Mouse (Mus musculus) T-cell, adult 2 months (primary cell): ENCODE data around the gene Kif3c.

Experiments used
- DNase-seq: peaks from one replicate; pipeline ENCODE4 v3.0.0; 2022; ENCODE audit warnings: low spot score

The Kif3c gene

GRCm38 (mm10) chr12:3425375-3426341 lies 60.7 kb downstream of the Kif3c start:
- peak; percentile 42 for DNase-seq

DNA sequence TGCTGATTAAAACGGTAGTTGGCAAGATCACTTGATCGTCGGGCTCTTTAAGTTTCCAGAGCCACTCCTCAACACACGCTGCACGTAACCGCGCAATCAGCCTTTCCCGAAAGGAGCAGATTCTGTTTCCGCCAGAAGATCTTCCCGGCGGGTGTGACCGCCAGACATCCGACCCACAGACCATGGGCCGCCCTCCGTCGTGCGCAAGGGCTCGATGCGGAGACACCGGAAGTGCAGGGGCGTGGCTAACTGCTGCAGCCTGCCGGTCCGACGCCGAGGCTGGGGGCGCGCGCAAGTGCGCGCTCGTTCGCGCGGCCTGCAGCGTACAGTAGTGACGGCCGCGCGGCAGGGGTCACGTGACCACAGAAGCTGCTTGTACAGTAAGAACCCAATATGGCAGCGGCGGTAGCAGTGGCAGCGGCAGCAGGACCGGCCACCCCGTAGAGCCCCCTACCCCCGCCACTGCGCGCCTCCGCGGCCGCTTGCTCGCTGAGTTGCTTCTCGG lies 61.6 kb downstream of the Kif3c start, which contains the start of gene Asxl2:
Asxl2 (plus strand) TSS at position 328 of the 505 bp plus-strand sequence.
- peak; percentile 99 for DNase-seq

DNA sequence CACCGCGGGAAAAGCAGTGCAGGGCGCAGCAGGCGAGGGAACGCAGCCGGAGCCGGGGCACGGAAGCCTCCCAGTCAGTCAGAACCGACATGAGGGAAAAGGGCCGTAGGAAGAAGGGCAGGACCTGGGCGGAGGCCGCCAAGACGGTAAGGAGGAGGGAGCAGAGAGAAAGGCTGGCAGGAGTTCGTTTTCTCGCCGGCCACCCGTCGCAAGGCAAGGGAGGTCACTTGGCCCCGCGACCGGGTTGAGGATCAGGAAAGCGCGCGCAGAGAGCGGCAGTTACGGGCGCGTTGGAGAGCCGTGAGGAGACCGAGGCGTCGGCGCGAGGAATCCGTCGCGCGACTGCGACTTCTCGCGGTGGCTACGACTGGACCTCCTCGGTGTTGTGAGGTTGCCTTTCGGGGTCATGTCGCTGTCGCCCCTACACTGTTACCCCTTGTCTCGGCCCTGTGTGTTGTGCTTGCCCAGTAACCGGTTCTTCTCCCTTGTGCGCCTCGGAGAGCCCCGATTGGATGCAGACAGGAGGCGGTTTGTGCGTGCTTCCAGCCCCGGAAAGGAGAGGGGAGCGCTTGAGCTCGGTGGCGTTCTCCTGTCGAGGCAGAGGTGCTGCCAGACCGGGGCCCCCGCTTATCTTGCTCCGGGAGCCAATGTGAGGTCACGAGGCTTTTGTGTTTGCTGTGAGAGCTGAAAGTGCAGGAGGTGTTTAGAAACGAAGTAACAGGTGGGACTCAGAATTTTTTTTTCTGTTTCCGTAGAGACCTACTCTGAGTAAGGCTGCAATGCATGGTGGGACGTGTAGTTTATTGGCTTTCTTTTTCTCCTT lies 62.3 kb downstream of the Kif3c start:
- peak; percentile 78 for DNase-seq

GRCm38 (mm10) chr12:3427891-3428775 lies 63.2 kb downstream of the Kif3c start:
- DNase-seq = no peak

DNA sequence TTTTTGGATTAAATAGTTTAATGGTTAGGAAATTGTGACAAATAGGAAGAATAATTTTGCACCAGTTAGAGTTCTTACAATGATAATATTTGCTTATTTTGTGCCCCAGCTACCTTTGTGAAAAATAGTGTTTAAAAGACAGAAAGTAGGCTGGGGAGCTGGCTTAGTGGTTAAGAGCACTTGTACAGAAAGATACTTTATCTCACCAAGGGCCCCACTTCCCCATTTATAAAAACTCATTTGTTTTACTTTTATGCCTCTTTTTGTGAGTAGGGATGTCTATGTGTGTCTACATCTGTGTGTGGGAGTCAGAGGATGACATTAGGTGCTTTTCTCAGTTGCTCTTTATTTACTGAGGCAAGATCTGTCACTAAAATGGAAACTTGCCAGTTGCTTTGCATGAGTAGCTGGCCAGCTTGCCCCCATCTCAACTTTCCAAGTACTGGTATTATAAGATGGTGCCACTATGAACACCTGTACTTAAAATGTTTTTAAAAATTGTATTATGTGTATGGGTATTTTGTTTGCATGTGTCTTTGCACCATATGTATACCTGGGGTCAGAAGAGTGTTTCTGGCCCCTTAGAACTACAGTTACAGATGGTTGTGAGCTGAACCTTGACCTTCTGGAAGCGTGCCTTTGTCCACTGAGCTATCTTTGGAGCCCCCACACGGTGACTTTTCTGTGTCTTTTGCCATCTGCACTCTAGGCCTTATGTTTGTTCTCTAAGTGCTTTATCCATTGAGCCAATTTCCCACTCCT lies 64.9 kb downstream of the Kif3c start:
- no peak for DNase-seq

- DNase-seq = no peak
Observed at GRCm38 (mm10) chr12:3430443-3430753, 65.5 kb downstream of the Kif3c start.

DNA sequence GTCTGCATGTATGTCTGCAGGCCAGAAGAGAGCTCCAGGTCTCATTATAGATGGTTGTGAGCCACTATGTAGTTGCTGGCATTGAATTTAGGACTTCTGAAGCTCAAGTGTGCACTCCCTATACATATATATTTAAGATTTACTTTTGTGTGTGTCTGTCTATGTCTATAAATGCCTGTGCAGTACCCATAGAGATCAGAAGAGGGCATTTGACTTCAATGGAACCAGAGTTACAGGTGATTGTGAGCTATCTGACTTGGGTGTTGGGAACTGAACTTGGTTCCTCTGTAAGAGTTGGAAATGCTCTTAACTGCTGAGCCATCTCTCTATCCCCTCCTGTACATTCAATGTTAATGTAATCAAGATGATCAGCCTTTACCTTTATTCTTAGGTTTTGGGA lies 66.1 kb downstream of the Kif3c start:
- peak; percentile 19 for DNase-seq

- DNase-seq = no peak
Observed at GRCm38 (mm10) chr12:3433736-3434135, 68.8 kb downstream of the Kif3c start.

DNA sequence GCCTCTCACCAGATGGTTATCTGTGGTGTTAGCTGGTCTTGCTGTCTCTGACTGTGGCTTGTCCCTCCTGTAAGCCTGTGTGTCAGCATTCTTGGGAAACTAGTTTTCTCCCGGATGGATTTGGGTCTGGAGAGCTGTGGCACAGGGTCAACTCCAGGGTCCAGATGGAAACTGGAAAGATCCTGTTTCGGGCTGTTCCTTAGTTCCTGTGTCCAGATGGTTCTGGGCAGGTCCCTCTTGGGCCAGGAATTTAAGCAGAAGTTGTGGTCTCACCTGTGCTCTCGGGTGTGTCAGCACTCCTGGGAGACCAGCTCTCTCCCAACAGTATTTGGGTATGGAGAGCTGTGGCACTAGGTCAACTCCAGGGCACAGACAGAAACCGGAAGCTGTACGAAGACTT lies 71.5 kb downstream of the Kif3c start:
- DNase-seq = no peak

DNA sequence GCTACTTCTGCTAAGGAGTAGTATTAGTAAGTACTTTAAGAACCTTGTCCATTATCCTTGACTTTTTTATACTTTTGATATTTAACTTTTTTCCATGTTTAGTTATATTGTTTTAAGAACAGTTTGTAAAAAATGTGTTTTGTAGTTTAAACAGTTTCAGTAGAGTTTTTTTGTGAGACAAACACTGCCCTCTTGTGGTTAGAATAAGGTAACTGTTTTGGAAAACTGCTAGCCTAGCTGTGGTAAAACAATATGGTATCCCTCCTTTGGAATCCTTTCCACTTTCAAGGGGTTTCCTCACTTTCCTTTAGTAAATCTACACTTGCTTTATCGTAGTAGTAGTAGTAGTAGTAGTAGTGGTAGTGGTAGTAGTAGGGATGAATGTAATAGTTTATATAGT lies 72.9 kb downstream of the Kif3c start:
- no peak for DNase-seq

- DNase-seq = no peak
Observed at GRCm38 (mm10) chr12:3440916-3441315, 76.0 kb downstream of the Kif3c start.

DNA sequence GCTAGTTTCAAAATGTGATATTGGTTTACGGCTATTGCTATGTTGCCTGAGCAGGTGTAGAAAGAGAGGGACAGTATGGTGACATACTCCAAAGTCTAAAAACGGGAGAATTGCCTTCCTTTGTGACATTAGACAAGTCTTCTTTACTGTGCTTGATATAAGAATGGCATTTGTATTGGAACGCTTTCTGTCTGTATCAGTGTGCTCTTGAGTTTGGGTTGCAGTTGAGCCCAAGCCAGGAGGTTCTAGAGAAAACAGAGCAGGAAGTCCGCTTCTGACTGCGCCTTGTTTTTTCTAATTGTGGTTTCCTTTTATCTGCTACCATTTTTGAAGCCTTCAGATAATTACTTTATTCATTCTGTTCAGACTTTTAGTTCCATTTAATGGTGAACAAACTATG lies 76.4 kb downstream of the Kif3c start:
- DNase-seq = peak; percentile 15

DNA sequence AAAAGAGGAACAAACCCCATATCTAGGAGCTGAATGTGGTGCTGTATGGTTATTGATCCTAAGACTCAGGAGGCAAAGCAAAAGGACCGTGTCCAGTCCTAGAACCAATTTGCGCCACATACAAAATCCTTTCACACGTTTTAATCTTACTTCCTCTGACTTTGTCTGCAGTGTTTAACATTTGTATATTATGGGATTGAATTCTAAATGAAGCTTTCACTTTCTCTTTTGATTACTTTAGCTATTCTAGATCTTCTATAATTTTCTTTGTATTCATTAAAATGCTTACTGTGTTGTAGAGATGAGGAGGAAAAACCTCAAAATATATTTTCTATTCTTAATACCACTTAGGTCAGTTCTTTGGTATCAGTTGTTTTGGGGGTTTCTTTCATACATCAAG lies 88.6 kb downstream of the Kif3c start:
- no peak for DNase-seq
